In the genomic region with DNA sequence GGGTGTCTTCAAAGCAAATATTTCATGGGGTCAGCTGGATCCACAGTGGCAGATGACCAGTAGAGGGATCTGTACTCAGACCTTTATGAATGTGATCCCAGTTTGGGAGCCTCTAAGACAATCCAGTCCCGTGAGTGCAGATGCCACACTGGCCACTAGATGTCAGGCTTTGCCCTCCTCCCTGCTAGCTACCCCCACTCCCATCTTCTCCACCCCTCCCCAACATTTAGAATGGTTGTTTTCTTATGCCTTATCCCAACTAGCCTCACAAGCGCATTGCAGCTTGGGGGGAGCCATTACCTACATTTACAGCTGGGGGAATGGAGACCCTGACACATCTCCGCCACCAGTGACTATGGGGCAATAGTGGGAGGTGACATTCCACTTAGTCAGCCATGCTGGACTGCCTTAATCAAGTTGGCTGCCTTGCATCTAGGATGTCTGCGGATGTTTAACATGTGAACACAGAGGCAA, we compare ENCODE assay signal across 8 mouse cellular contexts.
A peak's percentile ranks its signal among the peaks of the same experiment; 100 is the strongest.
DNase-seq lines count a peak whose midpoint lies in the region; ATAC-seq and TF ChIP-seq lines count a peak whose summit lies in the region.

No protein-coding gene starts in this region.

- H3K4me2 ChIP-seq in limb, embryonic 12.5 days: no peak overlapping the region
- H3K4me2 ChIP-seq in neural tube, embryonic 12.5 days (replicated peaks): no peak overlapping the region

- 0 out of 2 replicates have a peak, but pooled peaks have one; percentile 68 for ATAC-seq in limb, embryonic 12.5 days (ENCODE audit: insufficient number of reproducible peaks, insufficient read depth, low FRiP score, low TSS enrichment, low read depth)
- peak; percentile 76 for ATAC-seq in neural tube, embryonic 12.5 days (ENCODE audit: low FRiP score, low read depth)

- H3K9me3 ChIP-seq in limb, embryonic 12.5 days: no peaks in the 10 kb centered on the region
- H3K9me3 ChIP-seq in neural tube, embryonic 12.5 days: no peaks in the 10 kb centered on the region

- no peak overlapping the region for H3K9ac ChIP-seq in limb, embryonic 12.5 days (replicated peaks)
- H3K9ac ChIP-seq in neural tube, embryonic 12.5 days: no peak overlapping the region

- H3K36me3 ChIP-seq in thymus, adult 2 months (ENCODE audit: control insufficient read depth, insufficient read depth, low read length): no peaks in the 10 kb centered on the region
- H3K36me3 ChIP-seq in kidney, adult 2 months (ENCODE audit: control insufficient read depth, insufficient read depth, low read length): no peaks in the 10 kb centered on the region
- H3K36me3 ChIP-seq in limb, embryonic 12.5 days: no peaks in the 10 kb centered on the region
- H3K36me3 ChIP-seq in neural tube, embryonic 12.5 days: no peaks in the 10 kb centered on the region

- no peak overlapping the region for H3K4me3 ChIP-seq in thymus, adult 2 months (ENCODE audit: control insufficient read depth, insufficient read depth, low read length)
- no peak overlapping the region for H3K4me3 ChIP-seq in kidney, adult 2 months (ENCODE audit: insufficient read depth, low read depth, low read length)
- H3K4me3 ChIP-seq in limb, embryonic 12.5 days (replicated peaks): no peak overlapping the region
- no peak overlapping the region for H3K4me3 ChIP-seq in neural tube, embryonic 12.5 days

- no peak overlapping the region for H3K27ac ChIP-seq in thymus, adult 2 months (ENCODE audit: control insufficient read depth, insufficient read depth, low read length)
- no peak overlapping the region for H3K27ac ChIP-seq in kidney, adult 2 months (ENCODE audit: insufficient read depth, low read depth, low read length)
- H3K27ac ChIP-seq in limb, embryonic 12.5 days: no peak overlapping the region
- H3K27ac ChIP-seq in neural tube, embryonic 12.5 days: no peak overlapping the region

- no peaks in the 10 kb centered on the region for H3K27me3 ChIP-seq in thymus, adult 2 months (ENCODE audit: control insufficient read depth, insufficient read depth, low read length)
- H3K27me3 ChIP-seq in kidney, adult 2 months (replicated peaks; ENCODE audit: control insufficient read depth, insufficient read depth, low read length): no peaks in the 10 kb centered on the region
- H3K27me3 ChIP-seq in limb, embryonic 12.5 days: no peaks in the 10 kb centered on the region
- no peaks in the 10 kb centered on the region for H3K27me3 ChIP-seq in neural tube, embryonic 12.5 days (replicated peaks)

- no peaks in the 10 kb centered on the region for H3K4me1 ChIP-seq in thymus, adult 2 months (replicated peaks; ENCODE audit: control insufficient read depth, insufficient read depth, low read length)
- peaks cover 4% of the 10 kb centered on the region; the same call in 1 of the 2 replicates for H3K4me1 ChIP-seq in kidney, adult 2 months (ENCODE audit: control insufficient read depth, insufficient read depth, low read length)
- H3K4me1 ChIP-seq in limb, embryonic 12.5 days (replicated peaks): no peaks in the 10 kb centered on the region; the same call in 1 of the 2 replicates
- no peaks in the 10 kb centered on the region for H3K4me1 ChIP-seq in neural tube, embryonic 12.5 days

- WGBS in thymus, adult 2 months: 54% methylated on average over 4 of the region's 4 CpGs
- 31% methylated on average over 4 of the region's 4 CpGs for WGBS in kidney, adult 2 months
- WGBS in limb, embryonic 12.5 days: 41% methylated on average over 4 of the region's 4 CpGs
- 52% methylated on average over 4 of the region's 4 CpGs for WGBS in neural tube, embryonic 12.5 days

- TF ChIP-seq POLR2A in thymus, adult 2 months (IDR thresholded peaks at IDR 0.05; ENCODE audit: control insufficient read depth, extremely low read depth, insufficient read depth, low read length, poor library complexity): no peak
- TF ChIP-seq POLR2A in kidney, adult 2 months (IDR thresholded peaks at IDR 0.05; ENCODE audit: low read depth, low read length): no peak

- peak; percentile 65; the same call in 1 of the 2 replicates for TF ChIP-seq CTCF in thymus, adult 2 months (IDR thresholded peaks at IDR 0.05; ENCODE audit: borderline replicate concordance, control insufficient read depth, extremely low read depth, insufficient read depth, low read length, poor library complexity)
- peak; percentile 77 for TF ChIP-seq CTCF in kidney, adult 2 months (conservative IDR thresholded peaks at IDR 0.05; ENCODE audit: insufficient read depth, insufficient read length, low read depth, low read length)

- DNase-seq in thymus, adult 2 months: peak; percentile 31
- DNase-seq in thymus, adult 18-20 months: no peak
- peak; percentile 82 for DNase-seq in embryo, embryonic 10 days (ENCODE audit: low spot score)
- DNase-seq in gastrocnemius, postnatal 4 days (ENCODE audit: low spot score in 2 of 2): peak; percentile 32 to 53
- DNase-seq in kidney, adult 2 months: peak; percentile 62
- no peak for DNase-seq in c-Kit-positive CD71-positive TER-119-positive erythroid progenitor cells, embryonic 14.5 days (ENCODE audit: low spot score)

Comparison
In these comparisons a context has a peak if more than half of its experiments do, and no peak if none do; other contexts are left out.
1. DNase-seq: peak in thymus, adult 2 months (single experiment), embryo, embryonic 10 days (single experiment), gastrocnemius, postnatal 4 days (2 of 2) and kidney, adult 2 months (single experiment); none in thymus, adult 18-20 months (0 of 2) and c-Kit-positive CD71-positive TER-119-positive erythroid progenitor cells, embryonic 14.5 days (single experiment).